Mouse (Mus musculus) C2C12 (cell line): ENCODE data around the gene Tmem115.

Source experiments
- CEBPB ChIP-seq: IDR thresholded peaks from one replicate; pipeline ENCODE4 v1.6.1; 2011; ENCODE audit warnings: low read depth, mild to moderate bottlenecking, control low read depth, moderate library complexity
- CTCF ChIP-seq: IDR thresholded peaks from one replicate; pipeline ENCODE4 v1.5.1; 2011; ENCODE audit not compliant: control insufficient read depth, insufficient read depth, insufficient read length
- MYOG ChIP-seq: IDR thresholded peaks from one replicate; pipeline ENCODE4 v1.6.1; 2011; ENCODE audit not compliant: control insufficient read depth, insufficient read length; ENCODE audit errors: extremely low read depth
- USF1 ChIP-seq: IDR thresholded peaks from one replicate; pipeline ENCODE4 v1.6.1; 2011; ENCODE audit warnings: low read depth, mild to moderate bottlenecking, control low read depth, moderate library complexity

GRCm38 (mm10) chr9:107521190-107521589 is 12.6 kb upstream of the Tmem115 start:
- TF ChIP-seq CTCF (no peak), CEBPB (no peak), USF1 (no peak), MYOG (no peak)
